Mouse (Mus musculus): ENCODE data around the gene Comt. TPM values are rescaled to one million over a fixed set of nuclear protein-coding genes. Genes with fewer than 3 reads are reported as not detected.

Comt gene
- total RNA-seq, 2 experiments from 2014 or later = 55.5 to 57.3 TPM

GRCm38 (mm10) chr16:18376297-18376954 lies 50.2 kb downstream of the Comt start:
- intact Hi-C loops (cut with DNase I) = no loop called here
- no peak for DNase-seq

GRCm38 (mm10) chr16:18373632-18374031 lies 53.0 kb downstream of the Comt start:
- intact Hi-C loops (cut with DNase I) = no loop called here
- DNase-seq = no peak

GRCm38 (mm10) chr16:18370197-18370596 lies 56.5 kb downstream of the Comt start:
- no peak for DNase-seq

GRCm38 (mm10) chr16:18366849-18367248 lies 59.8 kb downstream of the Comt start:
- intact Hi-C loops (cut with DNase I) = no loop called here
- no peak for DNase-seq

More at GRCm38 (mm10) chr16:18370197-18370596, 56.5 kb downstream of the Comt start:
- intact Hi-C loops (cut with DNase I) = no loop called here

DNA sequence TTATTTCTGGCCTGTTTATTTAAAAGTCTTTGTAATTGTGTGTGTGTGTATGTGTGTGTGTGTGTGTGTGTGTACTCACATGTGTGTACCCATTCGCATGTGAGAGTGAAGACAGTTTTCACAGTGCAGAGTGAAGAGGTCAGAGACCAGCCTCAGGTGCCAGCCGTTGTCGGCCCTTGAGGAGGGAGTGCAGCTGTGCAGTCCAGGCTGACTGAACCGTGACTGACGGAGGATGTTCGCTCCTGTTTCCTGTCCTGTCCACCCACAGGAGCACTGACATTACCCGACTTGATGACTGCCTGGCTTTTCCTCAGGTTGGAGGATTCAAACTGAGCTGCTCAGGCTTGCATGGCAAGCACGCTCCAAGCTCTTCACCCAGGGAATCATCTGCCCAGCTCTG lies 63.7 kb downstream of the Comt start:
- intact Hi-C loops (cut with DNase I) = no loop called here
- no peak for DNase-seq

DNA sequence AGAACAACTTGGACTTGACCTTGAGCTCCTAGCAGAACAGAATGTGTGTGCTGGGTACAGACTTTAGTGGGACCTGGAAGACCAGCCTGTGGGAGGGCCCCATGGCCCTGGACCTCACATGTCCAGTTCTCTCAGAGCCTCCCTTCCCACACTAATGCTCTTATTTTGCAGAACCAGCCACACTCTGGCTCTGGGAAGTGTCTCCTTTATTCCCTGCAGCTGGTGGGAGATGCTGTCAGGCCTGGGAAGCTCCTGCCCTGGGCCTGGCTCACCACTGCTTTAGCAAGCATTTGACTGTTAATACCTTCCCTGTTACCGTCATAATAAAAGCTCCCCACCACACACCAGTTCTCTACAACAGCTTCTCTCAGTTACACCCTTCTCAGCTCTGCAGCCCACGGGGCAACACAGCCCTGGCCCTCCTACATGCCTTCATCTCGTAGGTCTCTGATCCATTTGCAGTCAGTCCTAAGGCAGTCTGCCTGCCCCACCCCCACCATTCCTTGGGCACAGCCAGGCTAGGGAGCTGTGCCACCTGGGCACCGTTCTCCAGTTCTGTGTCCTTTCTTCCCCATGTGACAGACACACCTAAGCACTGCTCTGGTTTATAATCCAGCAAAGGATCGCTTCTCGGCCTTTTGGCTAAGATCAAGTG lies 66.4 kb downstream of the Comt start:
- DNase-seq = no peak
- intact Hi-C loops (cut with DNase I) = no loop called here

DNA sequence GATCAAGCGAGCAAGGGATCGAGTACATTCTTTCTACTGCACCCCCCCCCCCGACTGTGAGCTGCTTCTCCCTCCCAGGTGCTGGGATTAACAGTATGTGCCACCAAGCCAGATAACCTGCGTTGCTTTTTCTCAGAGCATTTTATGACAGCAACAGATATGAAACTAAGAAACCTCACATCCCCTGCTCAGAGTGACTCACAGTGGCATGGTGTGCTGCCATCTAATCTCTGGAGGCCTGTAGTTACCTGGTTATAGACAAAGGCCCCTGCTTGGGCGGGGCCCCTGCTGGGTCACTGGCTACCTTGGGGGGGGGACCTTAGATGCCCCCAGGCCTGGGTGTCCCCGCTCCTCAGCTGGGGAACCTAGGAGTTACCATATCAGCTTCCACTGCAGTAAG lies 68.7 kb downstream of the Comt start:
- intact Hi-C loops (cut with DNase I) = no loop called here
- DNase-seq = no peak

DNA sequence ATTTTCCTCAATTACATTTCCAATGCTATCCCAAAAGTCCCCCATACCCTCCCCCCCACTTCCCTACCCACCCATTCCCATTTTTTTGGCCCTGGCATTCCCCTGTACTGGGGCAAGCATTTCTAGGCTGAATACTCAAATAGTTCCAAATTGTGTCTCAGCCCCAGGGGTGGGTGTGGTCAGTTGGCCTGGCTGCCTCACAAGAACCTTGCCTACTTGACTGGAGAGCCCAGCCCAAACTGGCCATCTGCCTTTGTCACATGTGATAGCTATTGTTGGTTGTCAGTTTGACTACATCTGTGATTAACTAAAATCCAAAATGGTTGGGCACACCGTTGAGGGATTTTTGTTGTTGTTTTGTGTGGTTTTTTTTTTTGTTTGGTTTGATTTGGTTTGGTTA lies 69.7 kb downstream of the Comt start:
- DNase-seq = no peak
- intact Hi-C loops (cut with DNase I) = no loop called here

Small RNA genes lying within 50 kb of the gene (microRNA-seq; reads per million reads assigned to microRNA genes)
- not detected for gene Gm26219

Other genes starting within 250 kb of the Comt start
- gene Ccdc188, start 209.0 kb downstream of the Comt start, total RNA-seq (2021) = not detected
- gene Zdhhc8, start 191.7 kb downstream of the Comt start, total RNA-seq (2021) = 10 to 100 TPM; 53.8 to 54.4 TPM
- 10 to 100 TPM; 59.3 to 62.3 TPM for gene Trmt2a, start 178.2 kb downstream of the Comt start, total RNA-seq (2021)
- 100 to 1,000 TPM; 158 to 160 TPM for gene Ranbp1, start 178.1 kb downstream of the Comt start, total RNA-seq (2021)
- not detected for gene Gm49776, start 168.5 kb downstream of the Comt start, total RNA-seq (2021)
- 10 to 100 TPM; 55.6 to 58.4 TPM for gene Dgcr8, start 137.6 kb downstream of the Comt start, total RNA-seq (2021)
- 10 to 100 TPM; 75.0 to 84.7 TPM for gene Tango2, start 78.7 kb downstream of the Comt start, total RNA-seq (2021)
- gene Arvcf, start 78.7 kb downstream of the Comt start, total RNA-seq (2021) = 10 to 100 TPM; 74.7 to 80.3 TPM
- 10 to 100 TPM; 22.2 to 24.0 TPM for gene Txnrd2, start 468 bp downstream of the Comt start, total RNA-seq (2021)
- gene Gnb1l, start 71.9 kb upstream of the Comt start, total RNA-seq (2021) = 1 to 10 TPM; 9.0 to 9.2 TPM
- 10 to 100 TPM; 11.7 to 11.9 TPM for gene Rtl10, start 72.0 kb upstream of the Comt start, total RNA-seq (2021)
- gene Tbx1, start 163.8 kb upstream of the Comt start, total RNA-seq (2021) = 1 to 10 TPM; 1.2 TPM
- gene Gp1bb, start 195.6 kb upstream of the Comt start, total RNA-seq (2021) = 10 to 100 TPM; 10.1 to 11.9 TPM
- 100 to 1,000 TPM; 107 to 111 TPM for gene Gm49601, start 199.6 kb upstream of the Comt start, total RNA-seq (2021)
- 100 to 1,000 TPM; 555 to 571 TPM for gene Sept5, start 203.1 kb upstream of the Comt start, total RNA-seq (2021)

Measured in left cerebral cortex, postnatal 4 days (tissue).